Mouse (Mus musculus): ENCODE data around the gene Tbc1d13. TPM values are rescaled to one million over a fixed set of nuclear protein-coding genes. Genes with fewer than 3 reads are reported as not detected.
A peak's percentile ranks its signal among the peaks of the same experiment; 100 is the strongest.
"Not testable (repeated sequence)": the region's sequence is repeated elsewhere in the genome, so short reads cannot be mapped to it uniquely, and the experiment has no call there.

Tbc1d13 gene
- polyA plus RNA-seq, 1 experiment from 2014 or later = 79.6 TPM

- H3K36me3 ChIP-seq (ENCODE audit: inconsistent target) = peaks cover 81% of the 10 kb centered on the region
- H3K27ac ChIP-seq; H3K4me3 ChIP-seq (ENCODE audit: inconsistent target): not testable (repeated sequence)
- H3K79me2 ChIP-seq (ENCODE audit: inconsistent target) = peaks cover 91% of the 10 kb centered on the region
- WGBS (ENCODE audit: missing documents) = 100% methylated on average over 4 of the region's 4 CpGs
Observed at GRCm38 (mm10) chr2:30140021-30140420, 6.5 kb downstream of the Tbc1d13 start.

- Histone ChIP-seq H3K36me3 (ENCODE audit: inconsistent target) (peaks cover 94% of the 10 kb centered on the region), H3K79me2 (ENCODE audit: inconsistent target) (peaks cover 53% of the 10 kb centered on the region; the same call in 1 of the 2 replicates), H3K27ac (no peak overlapping the region), H3K4me3 (ENCODE audit: inconsistent target) (no peak overlapping the region)
- 99% methylated on average over 4 of the region's 4 CpGs for WGBS (ENCODE audit: missing documents)
Observed at GRCm38 (mm10) chr2:30144436-30144835, 10.9 kb downstream of the Tbc1d13 start.

- no peak overlapping the region for H3K4me3 ChIP-seq (ENCODE audit: inconsistent target)
- H3K36me3 ChIP-seq (ENCODE audit: inconsistent target) = peaks cover 82% of the 10 kb centered on the region
- H3K79me2 ChIP-seq (ENCODE audit: inconsistent target) = peaks cover 27% of the 10 kb centered on the region; the same call in 1 of the 2 replicates
- no peak overlapping the region for H3K27ac ChIP-seq
- 88% methylated on average over 4 of the region's 4 CpGs for WGBS (ENCODE audit: missing documents)
Observed at GRCm38 (mm10) chr2:30147466-30147865, 13.9 kb downstream of the Tbc1d13 start.

GRCm38 (mm10) chr2:30151840-30152239 lies 18.3 kb downstream of the Tbc1d13 start:
- Histone ChIP-seq H3K27ac (no peak overlapping the region), H3K79me2 (ENCODE audit: inconsistent target) (no peaks in the 10 kb centered on the region), H3K4me3 (ENCODE audit: inconsistent target) (no peak overlapping the region), H3K36me3 (ENCODE audit: inconsistent target) (peaks cover 42% of the 10 kb centered on the region)
- 85% methylated on average over 11 of the region's 11 CpGs for WGBS (ENCODE audit: missing documents)

GRCm38 (mm10) chr2:30152616-30153015 lies 19.1 kb downstream of the Tbc1d13 start:
- Histone ChIP-seq H3K36me3 (ENCODE audit: inconsistent target) (peaks cover 34% of the 10 kb centered on the region), H3K79me2 (ENCODE audit: inconsistent target) (no peaks in the 10 kb centered on the region), H3K4me3 (ENCODE audit: inconsistent target) (no peak overlapping the region), H3K27ac (no peak overlapping the region)
- 93% methylated on average over 8 of the region's 8 CpGs for WGBS (ENCODE audit: missing documents)

GRCm38 (mm10) chr2:30159871-30160270 lies 26.3 kb downstream of the Tbc1d13 start:
- H3K79me2 ChIP-seq (ENCODE audit: inconsistent target); H3K36me3 ChIP-seq (ENCODE audit: inconsistent target); H3K4me3 ChIP-seq (ENCODE audit: inconsistent target); H3K27ac ChIP-seq: not testable (repeated sequence)
- WGBS (ENCODE audit: missing documents) = no CpG with 5 or more reads among the region's 10 CpGs

- no peak overlapping the region for H3K4me3 ChIP-seq (ENCODE audit: inconsistent target)
- H3K79me2 ChIP-seq (ENCODE audit: inconsistent target) = no peaks in the 10 kb centered on the region
- H3K27ac ChIP-seq = no peak overlapping the region
- H3K36me3 ChIP-seq (ENCODE audit: inconsistent target) = no peaks in the 10 kb centered on the region
Observed at GRCm38 (mm10) chr2:30161809-30162208, 28.3 kb downstream of the Tbc1d13 start.

- WGBS (ENCODE audit: missing documents) = 80% methylated on average over 8 of the region's 9 CpGs
- Histone ChIP-seq H3K79me2 (ENCODE audit: inconsistent target) (no peaks in the 10 kb centered on the region), H3K4me3 (ENCODE audit: inconsistent target) (no peak overlapping the region), H3K36me3 (ENCODE audit: inconsistent target) (no peaks in the 10 kb centered on the region), H3K27ac (no peak overlapping the region)
Observed at GRCm38 (mm10) chr2:30164340-30164932, 30.9 kb downstream of the Tbc1d13 start.

GRCm38 (mm10) chr2:30166677-30167076 lies 33.1 kb downstream of the Tbc1d13 start:
- 58% methylated on average over 4 of the region's 4 CpGs for WGBS (ENCODE audit: missing documents)
- no peaks in the 10 kb centered on the region for H3K36me3 ChIP-seq (ENCODE audit: inconsistent target)
- no peak overlapping the region for H3K27ac ChIP-seq
- H3K4me3 ChIP-seq (ENCODE audit: inconsistent target) = no peak overlapping the region
- no peaks in the 10 kb centered on the region for H3K79me2 ChIP-seq (ENCODE audit: inconsistent target)

GRCm38 (mm10) chr2:30171371-30171996 lies 37.9 kb downstream of the Tbc1d13 start, which contains the start of gene Endog:
TSS of gene Endog (plus strand) at chr2:30171493.
- under 1% methylated on average over 72 of the region's 75 CpGs for WGBS (ENCODE audit: missing documents)
- H3K79me2 ChIP-seq (ENCODE audit: inconsistent target) = no peaks in the 10 kb centered on the region
- H3K27ac ChIP-seq = no peak within 1 kb of the TSS
- peak within 1 kb of the TSS; percentile 25 for H3K4me3 ChIP-seq (ENCODE audit: inconsistent target)
- peaks cover 31% of the 10 kb centered on the region; the same call in 1 of the 2 replicates for H3K36me3 ChIP-seq (ENCODE audit: inconsistent target)

- Histone ChIP-seq H3K4me3 (ENCODE audit: inconsistent target) (peak overlapping the region; percentile 25), H3K27ac (no peak overlapping the region)
- 4% methylated on average over 19 of the region's 19 CpGs for WGBS (ENCODE audit: missing documents)
Observed at GRCm38 (mm10) chr2:30171997-30172382, 38.4 kb downstream of the Tbc1d13 start.

GRCm38 (mm10) chr2:30173541-30174240 lies 40.1 kb downstream of the Tbc1d13 start:
- Histone ChIP-seq H3K79me2 (ENCODE audit: inconsistent target) (no peaks in the 10 kb centered on the region), H3K27ac (no peak overlapping the region), H3K36me3 (ENCODE audit: inconsistent target) (peaks cover 31% of the 10 kb centered on the region; the same call in 1 of the 2 replicates), H3K4me3 (ENCODE audit: inconsistent target) (no peak overlapping the region)
- WGBS (ENCODE audit: missing documents) = 93% methylated on average over 20 of the region's 20 CpGs

More at GRCm38 (mm10) chr2:30171997-30172382, 38.4 kb downstream of the Tbc1d13 start:
- Histone ChIP-seq H3K79me2 (ENCODE audit: inconsistent target) (no peaks in the 10 kb centered on the region), H3K36me3 (ENCODE audit: inconsistent target) (peaks cover 31% of the 10 kb centered on the region; the same call in 1 of the 2 replicates)

GRCm38 (mm10) chr2:30175897-30176296 lies 42.4 kb downstream of the Tbc1d13 start:
- Histone ChIP-seq H3K36me3 (ENCODE audit: inconsistent target) (peaks cover 31% of the 10 kb centered on the region; the same call in 1 of the 2 replicates), H3K27ac (no peak overlapping the region), H3K4me3 (ENCODE audit: inconsistent target) (no peak overlapping the region), H3K79me2 (ENCODE audit: inconsistent target) (no peaks in the 10 kb centered on the region)
- 96% methylated on average over 8 of the region's 8 CpGs for WGBS (ENCODE audit: missing documents)

- no peak overlapping the region for H3K4me3 ChIP-seq (ENCODE audit: inconsistent target)
- WGBS (ENCODE audit: missing documents) = 91% methylated on average over 2 of the region's 2 CpGs
- H3K36me3 ChIP-seq (ENCODE audit: inconsistent target) = peaks cover 31% of the 10 kb centered on the region; the same call in 1 of the 2 replicates
- H3K27ac ChIP-seq = no peak overlapping the region
- no peaks in the 10 kb centered on the region for H3K79me2 ChIP-seq (ENCODE audit: inconsistent target)
Observed at GRCm38 (mm10) chr2:30176561-30176960, 43.0 kb downstream of the Tbc1d13 start.
